Mouse (Mus musculus): ENCODE results near the gene Sdr42e1. TPM values are rescaled to one million over a fixed set of nuclear protein-coding genes. Genes with fewer than 3 reads are reported as not detected.

Gene Sdr42e1
- total and polyA plus RNA-seq, 3 experiments, result 1.7 to 4.8 (median 2.1) TPM

DNA sequence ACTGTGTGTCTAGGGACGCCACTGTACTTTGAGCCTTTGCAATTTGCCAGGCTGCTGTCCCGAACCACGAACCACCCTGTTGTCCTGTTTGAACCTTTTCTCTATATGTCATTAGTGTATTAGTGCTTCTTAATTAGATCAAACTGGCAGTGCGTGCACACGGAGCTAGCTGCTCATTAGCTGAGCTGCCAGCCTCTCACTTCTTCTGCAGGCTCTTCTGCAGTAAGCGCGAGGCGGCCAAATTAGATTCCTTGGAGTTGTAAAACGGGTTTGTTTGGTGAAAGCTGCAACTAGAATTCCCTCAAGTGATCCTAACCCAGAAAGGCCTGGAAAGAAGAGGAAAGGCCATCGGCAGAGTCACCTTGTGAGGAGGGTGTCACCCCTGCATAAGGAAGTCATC is 29.2 kb upstream of the Sdr42e1 start:
- no peaks in the 10 kb centered on the region for H3K4me1 ChIP-seq (ENCODE audit: control insufficient read depth, insufficient read depth, low read length)
- intact Hi-C loops (cut with DNase I), result no loop called here
- H3K9ac ChIP-seq (ENCODE audit: low read depth, low read length), result no peak overlapping the region
- no peaks in the 10 kb centered on the region for H3K36me3 ChIP-seq (ENCODE audit: control insufficient read depth, insufficient read depth, low read length)
- WGBS, result 83% methylated on average over 10 of the region's 10 CpGs
- TF ChIP-seq CTCF (IDR thresholded peaks at IDR 0.05), result no peak
- no peak for TF ChIP-seq EP300 (IDR thresholded peaks at IDR 0.05; ENCODE audit: insufficient read depth, low read depth, low read length)
- no peak for TF ChIP-seq POLR2A (IDR thresholded peaks at IDR 0.05; ENCODE audit: insufficient read depth, low read depth, low read length)
- H3K4me3 ChIP-seq, result no peak overlapping the region
- H3K79me2 ChIP-seq (replicated peaks; ENCODE audit: control insufficient read depth, insufficient read depth, low read length), result no peaks in the 10 kb centered on the region
- H3K27ac ChIP-seq, result no peak overlapping the region
- no peaks in the 10 kb centered on the region for H3K27me3 ChIP-seq (ENCODE audit: control insufficient read depth, insufficient read depth, low read length)
- DNase-seq, result no peak

DNA sequence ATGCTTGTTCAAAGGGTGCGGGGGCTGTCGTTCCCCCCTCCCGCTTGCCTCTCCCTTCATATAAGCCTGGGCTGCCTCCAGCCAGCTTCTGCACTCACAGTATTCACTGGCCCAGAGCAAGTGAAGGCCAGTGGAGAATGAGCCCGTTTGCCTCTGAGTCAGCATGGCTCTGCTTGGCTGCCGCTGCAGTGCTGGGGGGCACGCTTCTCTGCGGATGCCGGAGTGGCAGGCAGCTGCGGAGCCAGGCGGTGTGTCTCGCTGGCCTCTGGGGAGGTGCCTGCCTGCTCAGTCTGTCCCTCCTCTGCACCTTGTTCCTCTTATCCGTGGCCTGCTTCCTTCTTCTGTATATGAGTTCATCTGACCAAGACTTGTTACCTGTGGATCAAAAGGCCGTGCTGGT is 28.4 kb upstream of the Sdr42e1 start, which contains the start of gene Hsd17b2:
Gene Hsd17b2, plus strand, starts transcription at position 46 of the 400 bp plus-strand sequence.
- 50% methylated on average over 13 of the region's 13 CpGs for WGBS
- intact Hi-C loops (cut with DNase I), result no loop called here
- TF ChIP-seq POLR2A (IDR thresholded peaks at IDR 0.05; ENCODE audit: insufficient read depth, low read depth, low read length) (no peak), CTCF (IDR thresholded peaks at IDR 0.05) (no peak)

DNA sequence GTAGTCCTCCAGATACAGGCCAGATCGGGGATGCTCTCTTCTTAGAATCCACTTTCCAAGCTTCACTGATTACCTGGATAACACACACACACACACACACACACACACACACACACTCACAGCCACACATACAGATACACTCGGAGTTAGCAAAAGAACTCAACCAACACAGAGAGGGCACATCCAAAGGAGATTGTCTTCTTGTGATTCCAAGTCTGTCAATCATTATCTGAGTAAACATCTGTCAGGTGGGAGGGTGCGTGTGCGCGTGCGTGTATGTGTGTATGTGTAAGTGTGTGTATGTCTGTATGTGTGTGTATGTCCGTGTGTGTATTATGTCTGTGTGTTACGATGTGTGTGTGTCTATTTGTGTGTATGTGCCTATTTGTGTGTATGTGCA is 27.8 kb upstream of the Sdr42e1 start:
- TF ChIP-seq CTCF (IDR thresholded peaks at IDR 0.05) (no peak), POLR2A (IDR thresholded peaks at IDR 0.05; ENCODE audit: insufficient read depth, low read depth, low read length) (no peak), EP300 (IDR thresholded peaks at IDR 0.05; ENCODE audit: insufficient read depth, low read depth, low read length) (no peak)
- Histone ChIP-seq H3K4me3 (no peak overlapping the region), H3K79me2 (replicated peaks; ENCODE audit: control insufficient read depth, insufficient read depth, low read length) (no peaks in the 10 kb centered on the region), H3K27me3 (ENCODE audit: control insufficient read depth, insufficient read depth, low read length) (no peaks in the 10 kb centered on the region), H3K27ac (no peak overlapping the region), H3K4me1 (ENCODE audit: control insufficient read depth, insufficient read depth, low read length) (no peaks in the 10 kb centered on the region), H3K9ac (ENCODE audit: low read depth, low read length) (no peak overlapping the region), H3K36me3 (ENCODE audit: control insufficient read depth, insufficient read depth, low read length) (no peaks in the 10 kb centered on the region)
- WGBS, result 94% methylated on average over 8 of the region's 8 CpGs
- intact Hi-C loops (cut with DNase I), result no loop called here
- DNase-seq, result no peak

More for the DNA sequence above, 28.4 kb upstream of the Sdr42e1 start, which contains the start of gene Hsd17b2:
- DNase-seq, result no peak
- Histone ChIP-seq H3K79me2 (replicated peaks; ENCODE audit: control insufficient read depth, insufficient read depth, low read length) (no peaks in the 10 kb centered on the region), H3K9ac (ENCODE audit: low read depth, low read length) (no peak within 1 kb of the TSS), H3K4me1 (ENCODE audit: control insufficient read depth, insufficient read depth, low read length) (no peaks in the 10 kb centered on the region), H3K27ac (no peak within 1 kb of the TSS), H3K36me3 (ENCODE audit: control insufficient read depth, insufficient read depth, low read length) (no peaks in the 10 kb centered on the region), H3K27me3 (ENCODE audit: control insufficient read depth, insufficient read depth, low read length) (no peaks in the 10 kb centered on the region), H3K4me3 (no peak within 1 kb of the TSS)

DNA sequence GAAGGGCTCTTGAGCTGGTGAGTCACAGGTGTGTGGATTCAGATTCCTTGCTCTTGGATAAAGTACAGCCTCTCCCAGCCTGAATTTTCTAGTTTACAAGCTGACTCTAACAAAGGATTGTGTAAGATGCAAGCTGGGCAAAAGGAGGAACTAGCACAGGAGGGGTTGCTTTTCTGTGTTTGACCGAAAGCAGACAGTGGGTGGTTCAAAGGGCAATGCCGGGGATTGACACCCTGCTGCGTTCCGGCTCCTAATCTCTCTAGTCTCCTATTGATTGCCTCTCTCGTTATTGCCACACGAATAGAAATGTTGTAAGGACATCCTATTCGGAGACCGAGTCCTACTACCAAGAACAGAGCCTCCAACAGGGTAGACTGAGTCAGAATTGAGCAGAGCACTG is 27.2 kb upstream of the Sdr42e1 start:
- Histone ChIP-seq H3K36me3 (ENCODE audit: control insufficient read depth, insufficient read depth, low read length) (no peaks in the 10 kb centered on the region), H3K4me3 (no peak overlapping the region), H3K27ac (no peak overlapping the region), H3K27me3 (ENCODE audit: control insufficient read depth, insufficient read depth, low read length) (no peaks in the 10 kb centered on the region), H3K79me2 (replicated peaks; ENCODE audit: control insufficient read depth, insufficient read depth, low read length) (no peaks in the 10 kb centered on the region), H3K9ac (ENCODE audit: low read depth, low read length) (no peak overlapping the region), H3K4me1 (ENCODE audit: control insufficient read depth, insufficient read depth, low read length) (no peaks in the 10 kb centered on the region)
- DNase-seq, result no peak
- 77% methylated on average over 8 of the region's 8 CpGs for WGBS
- TF ChIP-seq EP300 (IDR thresholded peaks at IDR 0.05; ENCODE audit: insufficient read depth, low read depth, low read length) (no peak), POLR2A (IDR thresholded peaks at IDR 0.05; ENCODE audit: insufficient read depth, low read depth, low read length) (no peak), CTCF (IDR thresholded peaks at IDR 0.05) (no peak)
- intact Hi-C loops (cut with DNase I), result no loop called here

DNA sequence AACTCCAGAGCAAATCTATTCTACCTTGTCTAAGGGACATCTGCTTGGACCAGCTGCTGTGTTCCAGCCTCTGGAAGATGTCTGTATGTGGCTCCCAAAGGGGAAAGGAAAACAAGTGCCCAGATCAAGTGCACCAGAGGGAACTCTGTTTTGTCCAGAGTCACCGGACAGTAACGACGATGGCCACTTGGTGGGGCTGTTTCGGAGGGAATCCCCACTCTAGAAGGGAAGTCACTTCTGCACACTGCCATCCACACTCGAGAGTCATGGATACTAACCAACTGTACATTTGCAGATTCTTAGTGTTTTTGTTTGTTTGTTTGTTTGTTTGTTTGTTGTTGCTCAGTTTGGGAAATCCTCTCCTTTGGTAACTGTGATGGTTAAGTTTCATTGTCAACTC is 23.8 kb upstream of the Sdr42e1 start:
- Histone ChIP-seq H3K79me2 (replicated peaks; ENCODE audit: control insufficient read depth, insufficient read depth, low read length) (no peaks in the 10 kb centered on the region), H3K27ac (no peak overlapping the region), H3K36me3 (ENCODE audit: control insufficient read depth, insufficient read depth, low read length) (no peaks in the 10 kb centered on the region), H3K27me3 (ENCODE audit: control insufficient read depth, insufficient read depth, low read length) (no peaks in the 10 kb centered on the region), H3K9ac (ENCODE audit: low read depth, low read length) (no peak overlapping the region), H3K4me1 (ENCODE audit: control insufficient read depth, insufficient read depth, low read length) (no peaks in the 10 kb centered on the region), H3K4me3 (no peak overlapping the region)
- intact Hi-C loops (cut with DNase I), result loop anchor here (10.0 kb wide), 1 partner anchor 168 kb away; no protein-coding TSS in a partner anchor
- 30% methylated on average over 5 of the region's 5 CpGs for WGBS
- TF ChIP-seq CTCF (IDR thresholded peaks at IDR 0.05), result peak; percentile 67
- no peak for TF ChIP-seq POLR2A (IDR thresholded peaks at IDR 0.05; ENCODE audit: insufficient read depth, low read depth, low read length)
- DNase-seq, result peak in 1 of 2 experiments; percentile 37

DNA sequence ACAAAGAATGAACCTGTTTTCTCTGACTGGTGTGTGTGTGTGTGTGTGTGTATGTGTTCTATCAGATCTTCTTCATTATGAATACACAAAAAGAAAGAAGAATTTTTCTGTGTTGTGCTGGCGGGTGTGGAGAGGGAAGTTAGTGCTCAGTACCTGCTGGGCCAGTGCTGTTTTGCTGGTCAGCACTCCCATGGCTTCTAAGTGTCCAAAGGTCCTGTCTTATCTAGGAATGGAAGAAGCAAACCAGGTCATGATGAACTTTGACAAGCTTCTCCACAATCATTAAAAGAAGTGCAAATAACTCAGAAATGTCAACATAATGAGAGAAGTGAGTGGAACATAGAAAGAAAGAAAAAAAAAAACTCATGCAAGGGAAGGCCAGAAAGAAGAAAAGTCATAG is 22.1 kb upstream of the Sdr42e1 start:
- DNase-seq, result no peak
- Histone ChIP-seq H3K79me2 (replicated peaks; ENCODE audit: control insufficient read depth, insufficient read depth, low read length) (no peaks in the 10 kb centered on the region), H3K36me3 (ENCODE audit: control insufficient read depth, insufficient read depth, low read length) (no peaks in the 10 kb centered on the region), H3K9ac (ENCODE audit: low read depth, low read length) (no peak overlapping the region), H3K27me3 (ENCODE audit: control insufficient read depth, insufficient read depth, low read length) (no peaks in the 10 kb centered on the region), H3K4me1 (ENCODE audit: control insufficient read depth, insufficient read depth, low read length) (no peaks in the 10 kb centered on the region), H3K27ac (no peak overlapping the region), H3K4me3 (no peak overlapping the region)
- TF ChIP-seq POLR2A (IDR thresholded peaks at IDR 0.05; ENCODE audit: insufficient read depth, low read depth, low read length) (no peak), CTCF (IDR thresholded peaks at IDR 0.05) (no peak), EP300 (IDR thresholded peaks at IDR 0.05; ENCODE audit: insufficient read depth, low read depth, low read length) (no peak)
- 69% methylated on average over 1 of the region's 1 CpGs for WGBS
- intact Hi-C loops (cut with DNase I), result loop anchor here (10.0 kb wide), 1 partner anchor 169 kb away; no protein-coding TSS in a partner anchor

All from heart, adult 2 months (tissue).